Mouse (Mus musculus): ENCODE measurements at regions not wholly inside any gene's neighbourhood (a gene's known extent, or its start where the extent isn't known, plus 50 kb on each side); places are given as distances from the start of the nearest gene placed in this dataset.
A peak's percentile ranks its signal among the peaks of the same experiment; 100 is the strongest.

- DNase-seq = no peak
Observed at GRCm38 (mm10) chr1:155472112-155472955, 55.1 kb upstream of the Xpr1 start.

GRCm38 (mm10) chr1:155472956-155473646 lies 55.9 kb upstream of the Xpr1 start:
- DNase-seq = no peak

- no peak for DNase-seq
Observed at GRCm38 (mm10) chr1:155474973-155475372, 57.8 kb upstream of the Xpr1 start.

- no peak for DNase-seq
Observed at GRCm38 (mm10) chr1:155476237-155476636, 59.0 kb upstream of the Xpr1 start.

- no peak for DNase-seq
Observed at GRCm38 (mm10) chr1:155482148-155482547, 64.9 kb upstream of the Xpr1 start.

GRCm38 (mm10) chr1:155482760-155483159 lies 65.5 kb upstream of the Xpr1 start:
- no peak for DNase-seq

GRCm38 (mm10) chr1:155483693-155484092 lies 66.5 kb upstream of the Xpr1 start:
- DNase-seq = no peak

GRCm38 (mm10) chr1:155487796-155488195 lies 70.1 kb upstream of the Acbd6 start:
- DNase-seq = no peak

- no peak for DNase-seq
Observed at GRCm38 (mm10) chr1:155488966-155489661, 68.8 kb upstream of the Acbd6 start.

- DNase-seq = no peak
Observed at GRCm38 (mm10) chr1:155490131-155490530, 67.8 kb upstream of the Acbd6 start.

- DNase-seq = peak; percentile 56
Observed at GRCm38 (mm10) chr1:155491205-155492026, 66.5 kb upstream of the Acbd6 start.

- no peak for DNase-seq
Observed at GRCm38 (mm10) chr1:155493333-155493732, 64.6 kb upstream of the Acbd6 start.

- no peak for DNase-seq
Observed at GRCm38 (mm10) chr1:155493799-155494198, 64.1 kb upstream of the Acbd6 start.

GRCm38 (mm10) chr1:155494347-155494746 lies 63.6 kb upstream of the Acbd6 start:
- no peak for DNase-seq

GRCm38 (mm10) chr1:155499735-155500134 lies 58.2 kb upstream of the Acbd6 start:
- no peak for DNase-seq

GRCm38 (mm10) chr1:155502867-155503266 lies 55.1 kb upstream of the Acbd6 start:
- DNase-seq = no peak

GRCm38 (mm10) chr1:155504581-155505328 lies 53.2 kb upstream of the Acbd6 start:
- peak; percentile 22 for DNase-seq

GRCm38 (mm10) chr1:155505361-155506077 lies 52.4 kb upstream of the Acbd6 start:
- DNase-seq = peak; percentile 20
